Mouse (Mus musculus) midbrain, embryonic 10.5 days (tissue): ENCODE measurements around the gene Hdac8. TPM values are rescaled to one million over a fixed set of nuclear protein-coding genes. Genes with fewer than 3 reads are reported as not detected.

Source experiments
- DNase-seq: peaks from one replicate; pipeline ENCODE4 v3.0.0-alpha.2; 2017; ENCODE audit warnings: low spot score
- H3K27ac ChIP-seq: fragments of 300-500 bp; sonication (generic); replicated peaks from 2 replicates; pipeline ENCODE4 v1.5.1; 2016; ENCODE audit warnings: mild to moderate bottlenecking
- H3K27me3 ChIP-seq: fragments of 300-500 bp; sonication (generic); 2 replicates; pipeline ENCODE4 v1.6.1; 2016; ENCODE audit warnings: low read depth, mild to moderate bottlenecking; ENCODE audit not compliant: poor library complexity, severe bottlenecking
- H3K36me3 ChIP-seq: fragments of 300-500 bp; sonication (generic); 2 replicates; pipeline ENCODE4 v1.6.1; 2016; ENCODE audit warnings: mild to moderate bottlenecking, moderate library complexity
- H3K4me1 ChIP-seq: fragments of 300-500 bp; sonication (generic); 2 replicates; pipeline ENCODE4 v1.6.1; 2016
- H3K4me3 ChIP-seq: fragments of 300-500 bp; sonication (generic); 2 replicates; pipeline ENCODE4 v1.5.1; 2016; ENCODE audit warnings: mild to moderate bottlenecking, moderate library complexity
- H3K9me3 ChIP-seq: fragments of 300-500 bp; sonication (generic); replicated peaks from 2 replicates; pipeline ENCODE4 v1.6.1; 2016; ENCODE audit warnings: mild to moderate bottlenecking
- WGBS: fragments of 180-500 bp; shearing (Covaris S2); methylation state at CpG from one replicate; pipeline ENCODE4 v1.1.7; 2016; 5-methylcytosine and 5-hydroxymethylcytosine counted together
- polyA plus RNA-seq: library from polyadenylated mRNA; unstranded; fragments of >200 nt; fragmentation: Nextera tagmentation; extraction: Ambion mirVana; gene quantifications from 2 replicates; pipeline ENCODE4 v1.2.1, GENCODE M21; 2016

The Hdac8 gene
- polyA plus RNA-seq, 1 experiment from 2014 or later, result 7.8 TPM

DNA sequence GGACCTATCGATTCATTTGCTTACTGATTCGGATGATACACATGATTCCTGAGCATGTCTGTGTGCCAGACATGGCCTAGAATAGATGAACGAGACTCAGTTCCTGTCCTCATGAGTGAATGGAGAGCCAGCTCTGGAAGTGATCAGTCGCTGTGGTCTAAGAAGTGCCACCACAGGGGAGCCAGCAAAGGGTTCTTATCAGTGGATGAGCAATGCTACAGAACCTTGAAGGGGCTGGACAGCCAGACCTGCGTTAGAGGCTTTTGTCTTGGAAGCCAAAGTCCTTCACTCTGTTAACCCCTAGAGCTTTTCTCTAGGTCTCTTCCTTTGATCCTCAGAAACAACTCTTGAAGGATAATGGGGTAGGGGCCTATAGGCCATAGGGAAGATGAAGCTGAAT is 186.4 kb downstream of the Hdac8 start:
- WGBS, result 85% methylated on average over 5 of the region's 5 CpGs
- no peak for DNase-seq
- H3K27me3 ChIP-seq, result peaks cover 99% of the 10 kb centered on the region
- no peaks in the 10 kb centered on the region for H3K4me1 ChIP-seq
- no peaks in the 10 kb centered on the region for H3K36me3 ChIP-seq
- no peak overlapping the region for H3K27ac ChIP-seq
- no peak overlapping the region for H3K4me3 ChIP-seq
- H3K9me3 ChIP-seq, result no peaks in the 10 kb centered on the region

DNA sequence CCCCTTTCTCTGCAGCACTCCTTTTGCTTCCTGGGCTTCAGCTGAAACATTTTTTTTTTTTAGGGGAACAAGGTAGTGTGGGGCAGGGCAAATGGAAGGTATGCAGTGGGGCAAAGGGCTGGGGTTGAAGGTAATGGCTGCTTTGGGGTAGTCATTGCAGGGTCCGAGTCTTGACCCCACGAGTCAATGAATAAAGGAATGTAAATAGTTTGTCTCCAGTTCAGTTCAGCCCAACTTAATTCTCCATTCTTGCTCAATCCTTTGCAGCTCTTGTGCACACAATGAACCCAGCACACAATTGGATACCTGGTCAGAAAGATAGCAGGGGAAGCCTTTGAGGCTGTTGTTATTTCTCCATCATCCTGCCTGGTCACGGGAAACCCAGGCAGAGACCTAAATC is 194.0 kb downstream of the Hdac8 start:
- Histone ChIP-seq H3K27ac (no peak overlapping the region), H3K36me3 (no peaks in the 10 kb centered on the region), H3K4me3 (no peak overlapping the region), H3K27me3 (peaks cover 100% of the 10 kb centered on the region), H3K4me1 (no peaks in the 10 kb centered on the region), H3K9me3 (no peaks in the 10 kb centered on the region)
- WGBS, result 70% methylated on average over 3 of the region's 3 CpGs
- DNase-seq, result no peak

DNA sequence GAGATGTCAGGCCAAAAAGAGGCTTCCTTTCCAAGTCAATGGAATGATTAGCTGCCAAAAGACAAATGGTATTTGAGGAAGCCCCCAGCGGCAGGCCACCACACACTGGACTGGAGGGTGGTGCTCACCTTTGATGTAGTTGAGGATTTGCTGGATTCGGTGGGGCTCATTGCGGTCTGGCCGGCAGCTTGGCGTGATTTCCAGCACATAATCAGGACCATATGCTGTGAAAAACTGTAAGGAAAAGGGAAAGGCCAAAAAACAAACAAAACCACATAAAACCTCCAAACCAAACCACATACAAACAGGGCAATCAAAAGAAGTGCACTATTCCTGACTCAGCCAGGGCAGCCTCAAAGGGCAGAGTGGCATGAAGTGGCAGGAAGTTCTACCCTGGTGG is 197.6 kb downstream of the Hdac8 start:
- Histone ChIP-seq H3K4me1 (peaks cover 9% of the 10 kb centered on the region), H3K9me3 (no peaks in the 10 kb centered on the region), H3K4me3 (no peak overlapping the region), H3K27ac (no peak overlapping the region), H3K27me3 (peaks cover 100% of the 10 kb centered on the region), H3K36me3 (no peaks in the 10 kb centered on the region)
- WGBS, result 80% methylated on average over 5 of the region's 5 CpGs
- no peak for DNase-seq

DNA sequence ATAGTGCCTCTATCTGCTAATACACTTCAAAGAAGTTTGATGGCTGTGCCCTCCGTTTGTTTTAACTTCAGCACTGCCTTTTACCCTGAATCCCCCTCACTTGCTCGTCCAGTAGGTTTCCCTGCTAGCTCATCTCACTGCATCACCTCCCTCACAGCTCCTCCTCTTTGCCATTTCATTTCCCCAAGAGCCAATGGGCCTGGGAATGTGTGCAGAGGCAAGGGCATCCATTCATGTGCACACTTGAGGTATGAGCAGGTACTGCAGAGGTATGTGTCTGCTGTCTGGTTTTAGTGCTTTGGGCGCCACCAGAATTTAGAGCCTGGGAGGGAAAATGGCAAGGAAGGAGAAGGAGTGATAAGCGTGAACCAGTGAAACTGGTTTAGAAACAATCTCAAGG is 199.4 kb downstream of the Hdac8 start:
- DNase-seq, result no peak

DNA sequence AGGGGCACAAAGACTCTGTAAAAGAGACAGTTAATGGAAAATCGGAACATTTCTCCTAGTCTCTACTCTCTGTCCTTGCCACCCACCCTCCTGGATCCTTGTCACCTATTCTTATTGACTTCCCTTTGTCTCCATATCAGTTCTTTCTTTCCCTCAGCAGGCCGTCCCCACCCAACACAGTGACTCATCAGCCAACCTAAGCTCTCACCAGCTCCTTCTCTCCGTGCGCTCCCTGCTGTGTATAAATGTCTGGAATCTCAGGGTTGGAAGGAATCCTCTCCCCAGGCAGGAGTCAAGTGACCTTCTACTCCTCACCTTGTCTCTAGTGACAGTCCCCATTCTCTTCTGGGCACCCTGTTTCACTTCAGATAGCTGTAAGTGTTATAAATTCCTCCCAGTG is 200.2 kb downstream of the Hdac8 start:
- WGBS, result 62% methylated on average over 4 of the region's 4 CpGs

More for the DNA sequence above, 199.4 kb downstream of the Hdac8 start:
- Histone ChIP-seq H3K4me3 (no peak overlapping the region), H3K27ac (no peak overlapping the region), H3K36me3 (no peaks in the 10 kb centered on the region), H3K27me3 (peaks cover 98% of the 10 kb centered on the region), H3K4me1 (peaks cover 13% of the 10 kb centered on the region), H3K9me3 (no peaks in the 10 kb centered on the region)
- WGBS, result 67% methylated on average over 4 of the region's 4 CpGs

DNA sequence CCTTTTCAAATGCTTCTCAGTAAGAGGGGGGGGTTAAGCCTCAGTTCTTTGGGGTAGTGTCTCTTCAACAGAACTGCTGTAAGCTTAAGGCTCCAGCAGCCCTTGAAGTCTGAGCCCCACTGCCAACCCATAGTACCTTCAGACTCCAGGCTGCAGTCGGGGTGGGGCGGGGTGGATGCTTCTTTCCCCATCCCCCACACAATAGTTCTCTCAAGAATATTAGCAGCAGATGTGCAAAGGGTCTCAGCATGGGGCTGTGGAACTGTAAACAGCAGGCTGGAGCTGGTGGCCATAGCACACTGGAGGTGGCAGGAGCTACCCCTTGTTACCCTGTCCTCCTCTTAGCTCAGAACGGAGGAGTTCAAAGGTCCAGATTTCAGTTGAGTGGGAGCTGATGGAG is 202.7 kb downstream of the Hdac8 start:
- Histone ChIP-seq H3K27ac (no peak overlapping the region), H3K9me3 (no peaks in the 10 kb centered on the region), H3K4me3 (no peak overlapping the region), H3K36me3 (no peaks in the 10 kb centered on the region), H3K27me3 (peaks cover 87% of the 10 kb centered on the region), H3K4me1 (peaks cover 13% of the 10 kb centered on the region)
- WGBS, result 41% methylated on average over 3 of the region's 3 CpGs
- peak; percentile 12 for DNase-seq

More for the DNA sequence above, 200.2 kb downstream of the Hdac8 start:
- Histone ChIP-seq H3K4me3 (no peak overlapping the region), H3K9me3 (no peaks in the 10 kb centered on the region), H3K27me3 (peaks cover 90% of the 10 kb centered on the region), H3K36me3 (no peaks in the 10 kb centered on the region), H3K27ac (no peak overlapping the region), H3K4me1 (peaks cover 13% of the 10 kb centered on the region)
- no peak for DNase-seq

DNA sequence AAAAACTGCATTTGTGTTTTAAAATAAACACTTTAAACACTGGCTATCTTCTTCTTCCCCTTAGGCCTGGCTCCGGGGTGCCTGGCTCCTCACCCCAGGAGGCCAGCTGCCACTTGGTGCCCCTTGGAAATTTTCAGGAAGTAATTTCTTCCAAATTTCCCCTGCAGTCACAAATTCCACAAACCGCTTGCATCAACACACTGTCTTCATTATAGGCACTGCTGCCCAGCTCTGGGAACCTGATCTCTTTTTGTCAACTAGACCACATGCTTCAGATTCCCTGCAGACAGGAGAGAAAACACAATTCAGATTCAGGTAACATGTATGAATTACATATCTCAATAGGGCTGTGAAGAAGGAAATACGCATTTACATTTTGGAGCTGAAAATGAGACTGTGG is 220.3 kb downstream of the Hdac8 start:
- Histone ChIP-seq H3K4me1 (no peaks in the 10 kb centered on the region), H3K4me3 (no peak overlapping the region), H3K36me3 (no peaks in the 10 kb centered on the region), H3K27me3 (peaks cover 97% of the 10 kb centered on the region), H3K27ac (no peak overlapping the region), H3K9me3 (no peaks in the 10 kb centered on the region)
- 81% methylated on average over 3 of the region's 3 CpGs for WGBS
- no peak for DNase-seq

DNA sequence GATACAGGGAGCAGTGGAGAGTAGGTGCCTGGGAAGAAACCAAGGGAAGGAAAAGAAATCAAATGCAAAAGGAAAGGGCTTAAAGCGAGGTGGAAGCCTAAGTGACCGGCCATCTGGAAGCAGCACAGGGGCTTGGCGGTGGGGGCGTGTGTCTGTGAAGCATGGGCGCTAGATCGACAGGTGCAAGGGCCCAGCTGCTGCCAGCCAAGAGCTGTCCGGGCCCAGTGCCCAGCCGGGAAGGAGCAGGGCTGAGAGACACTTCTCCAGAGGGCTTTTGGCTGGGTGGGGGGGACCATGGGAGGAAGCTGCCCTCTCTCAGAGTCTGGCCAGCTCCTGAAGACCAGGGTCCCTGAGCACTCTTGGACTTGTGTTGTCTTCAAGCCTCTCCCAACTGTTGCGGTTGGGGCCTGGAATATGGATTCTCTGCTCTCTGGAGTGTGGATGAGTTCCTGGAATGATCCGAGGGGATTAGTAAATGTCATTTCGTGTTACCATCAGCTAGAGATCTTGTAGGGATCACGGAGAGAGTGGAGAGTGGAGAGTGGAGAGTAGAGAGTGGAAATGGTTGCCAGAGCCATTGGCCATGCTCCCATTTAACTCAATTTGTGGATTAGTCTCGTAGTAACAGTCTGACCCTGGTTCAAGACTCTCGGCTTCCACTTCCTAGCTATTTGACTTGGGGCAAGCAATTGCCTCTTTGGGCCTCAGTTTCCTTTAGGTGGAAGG is 242.4 kb downstream of the Hdac8 start:
- Histone ChIP-seq H3K27ac (no peak overlapping the region), H3K4me1 (no peaks in the 10 kb centered on the region), H3K36me3 (no peaks in the 10 kb centered on the region), H3K4me3 (no peak overlapping the region), H3K27me3 (peaks cover 92% of the 10 kb centered on the region), H3K9me3 (no peaks in the 10 kb centered on the region)
- 84% methylated on average over 14 of the region's 14 CpGs for WGBS
- no peak for DNase-seq

DNA sequence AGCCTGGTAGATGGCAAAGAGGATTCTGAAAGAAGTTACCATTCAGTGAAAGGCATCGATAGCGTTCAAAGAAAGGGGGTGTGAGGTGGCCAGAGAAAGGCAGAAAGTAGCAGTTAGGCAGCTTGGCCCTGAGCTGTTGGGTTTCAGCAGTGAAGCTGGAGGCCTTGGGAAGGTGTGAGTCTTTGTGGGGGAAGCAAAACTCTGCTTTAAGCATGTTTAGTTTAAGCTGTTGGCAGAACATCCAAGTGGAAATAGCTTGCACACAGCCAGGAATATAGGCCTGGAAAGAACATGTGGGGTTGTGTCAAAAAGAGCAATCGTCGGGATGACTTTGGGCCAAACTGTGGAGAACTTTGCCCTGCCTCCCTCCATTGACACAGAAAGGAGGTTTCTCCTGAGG is 245.4 kb downstream of the Hdac8 start:
- peaks cover 81% of the 10 kb centered on the region for H3K27me3 ChIP-seq
- WGBS, result 92% methylated on average over 4 of the region's 4 CpGs
- no peaks in the 10 kb centered on the region for H3K9me3 ChIP-seq
- no peak overlapping the region for H3K27ac ChIP-seq
- no peaks in the 10 kb centered on the region for H3K36me3 ChIP-seq
- no peak overlapping the region for H3K4me3 ChIP-seq
- H3K4me1 ChIP-seq, result no peaks in the 10 kb centered on the region
- DNase-seq, result no peak

DNA sequence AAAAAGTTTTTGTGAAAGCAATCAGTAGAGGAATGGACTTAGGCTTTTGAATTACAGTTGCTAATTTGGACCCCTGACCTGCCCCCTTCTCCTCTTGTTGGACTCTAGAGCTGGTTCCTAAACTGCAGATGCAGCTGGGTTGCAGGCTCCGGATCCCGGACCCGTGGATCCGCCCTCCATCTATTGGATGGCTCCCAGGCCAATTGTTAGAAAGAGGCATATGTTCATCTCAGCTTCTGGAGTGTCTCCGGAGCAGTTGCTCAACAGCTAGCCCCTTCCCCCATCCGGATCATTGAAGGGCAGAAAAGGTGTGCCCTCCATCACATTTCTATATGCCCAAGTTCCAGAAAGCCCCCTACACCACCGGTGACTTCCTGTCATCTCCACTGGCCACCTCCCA is 251.3 kb downstream of the Hdac8 start:
- Histone ChIP-seq H3K4me1 (peaks cover 22% of the 10 kb centered on the region), H3K4me3 (peak overlapping the region; percentile 27; the same call in 1 of the 2 replicates), H3K9me3 (no peaks in the 10 kb centered on the region; the same call in 1 of the 2 replicates), H3K36me3 (no peaks in the 10 kb centered on the region), H3K27ac (no peak overlapping the region), H3K27me3 (peaks cover 80% of the 10 kb centered on the region)
- 16% methylated on average over 7 of the region's 7 CpGs for WGBS
- DNase-seq, result peak; percentile 63

DNA sequence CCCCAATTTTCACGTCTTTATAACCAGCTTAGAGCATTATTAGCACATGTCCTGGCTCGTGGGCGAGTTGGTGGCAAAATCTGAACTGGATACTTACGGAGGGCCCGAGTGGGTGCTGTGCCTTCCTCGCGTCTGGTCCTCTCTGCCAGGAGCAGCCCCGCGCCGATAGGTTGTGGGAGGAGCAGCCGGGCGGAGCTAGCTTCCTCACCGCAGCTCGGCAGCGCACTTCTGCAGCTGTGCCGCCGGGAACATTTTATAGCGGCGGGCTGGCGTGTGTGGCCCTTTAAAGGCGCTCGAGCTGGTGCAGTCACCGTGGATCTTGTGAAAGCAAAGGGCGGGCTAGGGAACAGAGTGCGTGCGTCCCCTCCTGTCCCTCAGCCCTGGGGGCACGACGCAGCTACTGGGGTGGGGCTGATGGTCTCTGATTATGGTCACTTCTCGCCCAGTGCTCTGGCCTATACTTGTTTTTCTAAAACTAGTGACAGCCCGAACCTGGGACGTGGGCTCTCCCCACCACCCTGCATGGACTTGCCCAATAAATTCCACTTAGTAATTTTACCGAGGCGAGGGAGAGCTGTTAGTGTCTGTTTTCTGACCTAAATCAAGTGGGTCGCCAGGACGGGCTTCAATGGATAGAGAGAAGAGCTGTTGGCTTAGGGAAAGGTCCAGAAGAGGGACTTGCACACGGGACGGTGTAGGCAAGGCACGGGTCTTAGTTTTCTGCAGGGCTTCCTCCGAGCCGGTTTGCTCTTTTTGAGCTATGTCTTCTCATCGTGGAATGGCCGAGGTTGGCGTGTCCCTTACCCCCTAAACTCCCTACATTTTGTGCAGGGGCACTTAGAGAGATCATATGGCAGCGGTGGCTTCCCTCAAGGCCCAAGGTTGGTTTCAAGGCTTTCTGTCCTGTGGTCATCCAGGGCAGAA is 253.0 kb downstream of the Hdac8 start, which contains the start of gene Cited1:
TSS of gene Cited1 (minus strand) at position 245 of the 924 bp plus-strand sequence.
- no peaks in the 10 kb centered on the region for H3K36me3 ChIP-seq
- H3K27ac ChIP-seq, result peak within 1 kb of the TSS; percentile 71
- WGBS, result 22% methylated on average over 44 of the region's 44 CpGs
- peak within 1 kb of the TSS; percentile 64 for H3K4me3 ChIP-seq
- no peaks in the 10 kb centered on the region; the same call in 1 of the 2 replicates for H3K9me3 ChIP-seq
- H3K4me1 ChIP-seq, result peaks cover 22% of the 10 kb centered on the region
- peak; percentile 79 for DNase-seq
- peaks cover 91% of the 10 kb centered on the region for H3K27me3 ChIP-seq

DNA sequence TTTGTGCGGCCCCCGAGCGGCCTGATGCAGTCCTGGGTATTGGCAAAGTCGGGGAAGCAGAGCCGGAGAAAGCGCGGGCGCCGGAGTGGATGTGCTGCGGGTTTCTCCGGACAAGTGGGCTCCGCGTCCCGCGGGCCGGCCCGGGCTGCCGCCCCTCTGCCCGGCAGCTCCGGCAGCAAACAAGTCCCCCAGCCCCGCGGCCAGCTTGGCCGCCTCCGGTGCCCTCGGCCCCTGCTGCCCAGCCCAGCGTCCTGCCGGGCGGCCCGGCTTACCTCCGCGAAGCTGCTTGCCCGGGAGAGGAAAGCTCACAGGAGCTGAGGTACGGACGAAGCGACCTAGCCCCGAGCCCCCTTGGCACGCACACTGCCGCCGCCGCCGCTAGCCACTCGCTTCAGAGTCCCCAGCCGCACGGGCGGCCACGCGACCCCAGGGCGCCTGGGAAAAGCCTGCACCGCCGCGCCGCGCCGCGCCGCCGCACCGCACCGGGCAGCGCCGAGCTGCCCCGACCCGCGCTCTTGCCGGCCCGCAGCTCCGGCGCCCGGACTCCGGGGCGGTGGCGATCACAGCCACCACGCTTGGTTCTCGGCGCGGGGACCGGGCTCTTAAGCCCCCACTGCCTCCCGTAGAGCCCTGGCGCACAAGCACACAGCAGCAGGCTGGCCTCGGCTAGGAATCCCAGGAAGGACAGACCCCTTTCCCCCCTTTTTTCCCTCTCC is 253.8 kb downstream of the Hdac8 start:
- Histone ChIP-seq H3K4me1 (peaks cover 22% of the 10 kb centered on the region), H3K27ac (peak overlapping the region; percentile 71), H3K4me3 (peak overlapping the region; percentile 64), H3K36me3 (no peaks in the 10 kb centered on the region), H3K9me3 (no peaks in the 10 kb centered on the region; the same call in 1 of the 2 replicates), H3K27me3 (peaks cover 97% of the 10 kb centered on the region)
- DNase-seq, result peak; percentile 56
- 21% methylated on average over 65 of the region's 80 CpGs for WGBS
